Mouse (Mus musculus) CH12.LX (cell line): ENCODE measurements around the gene Cox15. TPM values are rescaled to one million over a fixed set of nuclear protein-coding genes. Genes with fewer than 3 reads are reported as not detected.

Experiments used
- DNase-seq: peaks from one replicate; pipeline ENCODE4 v3.0.0-alpha.2; 2013; ENCODE audit errors: extremely low read depth
- H3K27ac ChIP-seq: 2 replicates; pipeline ENCODE4 v1.5.1; 2012; ENCODE audit warnings: low read depth, mild to moderate bottlenecking, control low read depth, moderate library complexity; ENCODE audit not compliant: insufficient read depth
- H3K27me3 ChIP-seq: replicated peaks from 2 replicates; pipeline ENCODE3; 2012; ENCODE audit warnings: inconsistent platforms
- H3K36me3 ChIP-seq, 2 experiments: replicated peaks in 1 of 2; 2 replicates each; pipeline versions ENCODE3 to v1.6.1; 2012; ENCODE audit warnings: inconsistent platforms in 1 of 2, low read length in 1 of 2, mild to moderate bottlenecking in 1 of 2, mixed read lengths in 1 of 2, moderate library complexity in 1 of 2; ENCODE audit not compliant: control insufficient read depth in 1 of 2, insufficient read depth in 1 of 2
- H3K4me1 ChIP-seq, 2 experiments: 2 replicates each; pipeline ENCODE4 v1.6.1; 2012; ENCODE audit warnings: inconsistent platforms in 1 of 2, moderate library complexity in 1 of 2; ENCODE audit not compliant: insufficient read depth in 2 of 2, control insufficient read depth in 1 of 2
- H3K4me2 ChIP-seq: 2 replicates; pipeline ENCODE4 v1.6.1; 2012; ENCODE audit warnings: low read depth, mild to moderate bottlenecking, control low read depth; ENCODE audit not compliant: poor library complexity, insufficient read depth, severe bottlenecking
- H3K4me3 ChIP-seq, 3 experiments: fragments of 150-350 bp in 1 of 3; sonication (generic) in 1 of 3; replicated peaks in 1 of 3; 2 replicates each; pipeline versions ENCODE3 to v1.5.1; 2011 to 2012; ENCODE audit warnings: low read depth in 2 of 3, low read length in 2 of 3, mild to moderate bottlenecking in 2 of 3, moderate library complexity in 2 of 3, control low read depth in 1 of 3, improper control_type of control experiment in 1 of 3, inconsistent platforms in 1 of 3, mixed read lengths in 1 of 3; ENCODE audit not compliant: poor library complexity in 1 of 3
- H3K79me2 ChIP-seq: replicated peaks from 2 replicates; pipeline ENCODE4 v1.6.1; 2012; ENCODE audit warnings: mild to moderate bottlenecking, moderate library complexity; ENCODE audit not compliant: control insufficient read depth, poor library complexity, insufficient read depth, severe bottlenecking; ENCODE audit errors: extremely low read depth
- H3K9ac ChIP-seq: 2 replicates; pipeline ENCODE4 v1.6.1; 2012; ENCODE audit warnings: low read depth, mild to moderate bottlenecking, control low read depth, moderate library complexity; ENCODE audit not compliant: insufficient read depth
- H3K9me3 ChIP-seq: replicated peaks from 2 replicates; pipeline ENCODE3; 2012; ENCODE audit warnings: low read length, inconsistent platforms, mixed read lengths
- CHD1 ChIP-seq: IDR thresholded peaks from 2 replicates; pipeline ENCODE4 v1.6.1; 2012; ENCODE audit warnings: low read depth, low read length, improper control_type of control experiment, inconsistent platforms
- CHD2 ChIP-seq: IDR thresholded peaks from 2 replicates; pipeline ENCODE4 v1.6.1; 2011; ENCODE audit warnings: low read length, improper control_type of control experiment
- CTCF ChIP-seq, 2 experiments: IDR thresholded peaks in 1 of 2; conservative IDR thresholded peaks in 1 of 2; 2 replicates each; pipeline ENCODE4 v1.5.1; 2011 to 2012; ENCODE audit warnings: low read depth in 2 of 2, low read length in 2 of 2, improper control_type of control experiment in 1 of 2, inconsistent platforms in 1 of 2, mild to moderate bottlenecking in 1 of 2, moderate library complexity in 1 of 2
- ELF1 ChIP-seq: IDR thresholded peaks from 2 replicates; pipeline ENCODE4 v1.6.1; 2014; ENCODE audit warnings: low read depth, mild to moderate bottlenecking, inconsistent platforms, low read length, improper control_type of control experiment
- EP300 ChIP-seq: IDR thresholded peaks from 2 replicates; pipeline ENCODE4 v1.6.1; 2011; ENCODE audit warnings: low read length, improper control_type of control experiment
- ETS1 ChIP-seq: conservative IDR thresholded peaks from 2 replicates; pipeline ENCODE4 v1.6.1; 2012; ENCODE audit warnings: low read depth, mild to moderate bottlenecking, inconsistent platforms, low read length, improper control_type of control experiment, moderate library complexity
- KAT2A ChIP-seq: IDR thresholded peaks from 2 replicates; pipeline ENCODE4 v1.6.1; 2012; ENCODE audit warnings: low read length, improper control_type of control experiment, inconsistent platforms; ENCODE audit not compliant: insufficient replicate concordance
- MAFK ChIP-seq: IDR thresholded peaks from 2 replicates; pipeline ENCODE4 v1.6.1; 2011; ENCODE audit warnings: low read length, improper control_type of control experiment; ENCODE audit not compliant: insufficient replicate concordance
- MXI1 ChIP-seq: IDR thresholded peaks from 2 replicates; pipeline ENCODE4 v1.6.1; 2011; ENCODE audit warnings: mild to moderate bottlenecking, low read depth, low read length, improper control_type of control experiment
- MYC ChIP-seq: IDR thresholded peaks from 2 replicates; pipeline ENCODE4 v1.6.1; 2011; ENCODE audit warnings: low read depth, mild to moderate bottlenecking, improper control_type of control experiment, low read length
- PAX5 ChIP-seq: IDR thresholded peaks from 2 replicates; pipeline ENCODE4 v1.6.1; 2012; ENCODE audit warnings: low read length, inconsistent platforms, mixed read lengths
- POLR2A ChIP-seq: IDR thresholded peaks from 2 replicates; pipeline ENCODE4 v1.6.1; 2011; ENCODE audit warnings: low read depth, mild to moderate bottlenecking, improper control_type of control experiment, low read length
- RAD21 ChIP-seq: IDR thresholded peaks from 2 replicates; pipeline ENCODE4 v1.6.1; 2011; ENCODE audit warnings: low read depth, mild to moderate bottlenecking, low read length, improper control_type of control experiment, moderate library complexity
- RCOR1 ChIP-seq: conservative IDR thresholded peaks from 2 replicates; pipeline ENCODE4 v1.6.1; 2012; ENCODE audit warnings: low read depth, mild to moderate bottlenecking, inconsistent platforms, low read length, improper control_type of control experiment
- SIN3A ChIP-seq: IDR thresholded peaks from 2 replicates; pipeline ENCODE4 v1.6.1; 2012; ENCODE audit warnings: low read length, improper control_type of control experiment, inconsistent platforms
- SMC3 ChIP-seq: IDR thresholded peaks from 2 replicates; pipeline ENCODE4 v1.6.1; 2011; ENCODE audit warnings: low read depth, low read length, improper control_type of control experiment
- TBP ChIP-seq: conservative IDR thresholded peaks from 2 replicates; pipeline ENCODE4 v1.6.1; 2011; ENCODE audit warnings: low read depth, low read length, improper control_type of control experiment
- TCF12 ChIP-seq: IDR thresholded peaks from 2 replicates; pipeline ENCODE4 v1.6.1; 2014; ENCODE audit warnings: low read depth, mild to moderate bottlenecking, inconsistent platforms, low read length, improper control_type of control experiment
- USF1 ChIP-seq: IDR thresholded peaks from 2 replicates; pipeline ENCODE4 v1.6.1; 2014; ENCODE audit warnings: low read depth, mild to moderate bottlenecking, inconsistent platforms, low read length, improper control_type of control experiment
- USF2 ChIP-seq: conservative IDR thresholded peaks from 2 replicates; pipeline ENCODE4 v1.6.1; 2011; ENCODE audit warnings: low read depth, low read length, improper control_type of control experiment
- ZC3H11A ChIP-seq: IDR thresholded peaks from 2 replicates; pipeline ENCODE4 v1.6.1; 2012; ENCODE audit warnings: low read depth, mild to moderate bottlenecking, inconsistent platforms, low read length, improper control_type of control experiment
- ZKSCAN1 ChIP-seq: IDR thresholded peaks from 2 replicates; pipeline ENCODE4 v1.6.1; 2012; ENCODE audit warnings: low read depth, inconsistent platforms, low read length, improper control_type of control experiment, borderline replicate concordance
- dilution Hi-C: fragments of 300-500 bp; cut with MboI; formaldehyde crosslinking; loops from 2 replicates; pipeline ENCODE4 v1.14.3; 2020; ENCODE audit warnings: low sequenced_read_pairs; ENCODE audit not compliant: extremely low pct_unique_long_range_greater_than_20kb, extremely low pct_ligation_motif_present
- in situ Hi-C: fragments of 300-500 bp; cut with MboI; formaldehyde crosslinking; loops from 3 replicates; pipeline ENCODE4 v1.14.3; 2019; ENCODE audit warnings: low sequenced_read_pairs, low pct_ligation_motif_present, low pct_unique_long_range_greater_than_20kb, mixed read lengths
- polyA plus RNA-seq: library from polyadenylated mRNA; unstranded; fragments of >175 nt; gene quantifications from 2 replicates; pipeline ENCODE4 v1.2.1, GENCODE M21; 2012; ENCODE audit warnings: low read depth; ENCODE audit not compliant: insufficient read length
- total RNA-seq, 2 experiments: library from RNA; depleted of rRNA; stranded (reverse); fragments of 300-350 nt in 1 of 2; fragments of >200 nt in 1 of 2; gene quantifications; 2 replicates each; pipeline ENCODE4 v1.2.3; 2012 to 2014

Cox15 gene
- total and polyA plus RNA-seq, 3 experiments: 17.4 to 26.9 (median 18.1) TPM

DNA sequence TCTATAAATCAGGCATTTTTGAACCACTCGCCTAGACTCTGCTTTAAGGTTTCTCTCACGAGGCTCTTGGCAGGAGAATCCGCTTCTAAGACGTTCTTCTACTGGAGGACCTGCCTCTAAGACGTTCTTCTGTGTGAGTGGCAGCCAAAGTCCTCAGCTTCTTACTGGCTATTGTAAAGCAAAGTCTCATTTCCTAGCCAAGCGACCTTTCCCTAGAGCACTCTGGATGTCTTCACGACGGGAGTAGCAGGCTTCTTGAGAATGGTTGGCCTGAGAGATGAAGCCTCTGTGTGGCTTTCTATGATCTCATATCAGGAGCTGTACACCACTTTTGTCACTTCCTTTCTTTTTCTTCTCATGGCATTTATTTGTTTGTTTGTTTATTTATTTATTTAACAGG, 42.7 kb upstream of the Cox15 start:
- Histone ChIP-seq H3K27ac (no peak overlapping the region), H3K4me3 (no peak overlapping the region), H3K4me2 (no peak overlapping the region), H3K36me3 (no peaks in the 10 kb centered on the region), H3K9me3 (no peaks in the 10 kb centered on the region), H3K4me1 (no peaks in the 10 kb centered on the region), H3K79me2 (no peaks in the 10 kb centered on the region), H3K9ac (no peak overlapping the region), H3K27me3 (no peaks in the 10 kb centered on the region)
- dilution Hi-C loops: no loop called here
- TF ChIP-seq KAT2A: no peak
- no peak for TF ChIP-seq ZC3H11A
- no peak for TF ChIP-seq MAFK
- no peak for TF ChIP-seq CHD2
- no peak for TF ChIP-seq TBP
- TF ChIP-seq SMC3: no peak
- TF ChIP-seq TCF12: no peak
- no peak for TF ChIP-seq RCOR1
- TF ChIP-seq PAX5: no peak
- TF ChIP-seq EP300: no peak
- no peak for TF ChIP-seq MYC
- TF ChIP-seq ELF1: no peak
- TF ChIP-seq MXI1: no peak
- no peak for TF ChIP-seq USF2
- TF ChIP-seq CHD1: no peak
- TF ChIP-seq ETS1: no peak
- no peak for TF ChIP-seq ZKSCAN1
- in situ Hi-C loops: no loop called here
- no peak for DNase-seq

DNA sequence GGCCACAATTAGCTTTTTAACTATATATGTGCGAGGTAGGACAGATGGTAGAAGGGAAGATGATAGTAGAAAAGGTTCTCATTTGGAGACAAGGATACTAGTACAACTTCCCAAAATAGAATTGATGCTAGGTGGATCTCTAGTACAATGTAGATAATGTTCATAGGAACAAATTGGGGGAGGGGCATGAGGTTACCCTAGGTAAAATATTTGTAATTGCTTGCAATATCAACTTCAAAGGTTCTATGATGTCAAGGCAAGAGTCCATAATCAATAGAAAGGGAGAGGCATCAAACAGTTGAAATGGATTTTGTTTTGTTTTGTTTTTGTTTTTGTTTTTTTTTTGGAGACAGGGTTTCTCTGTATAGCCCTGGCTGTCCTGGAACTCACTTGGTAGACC, 41.2 kb upstream of the Cox15 start:
- Histone ChIP-seq H3K27ac (no peak overlapping the region), H3K9me3 (no peaks in the 10 kb centered on the region), H3K79me2 (no peaks in the 10 kb centered on the region), H3K4me2 (no peak overlapping the region), H3K9ac (no peak overlapping the region), H3K4me1 (no peaks in the 10 kb centered on the region), H3K4me3 (no peak overlapping the region), H3K27me3 (no peaks in the 10 kb centered on the region), H3K36me3 (no peaks in the 10 kb centered on the region)
- no peak for DNase-seq
- dilution Hi-C loops: no loop called here
- no peak for TF ChIP-seq POLR2A
- TF ChIP-seq USF1: no peak
- TF ChIP-seq SIN3A: no peak
- TF ChIP-seq RAD21: no peak
- TF ChIP-seq CTCF (conservative IDR thresholded peaks at IDR 0.05 in 1 of 2, IDR thresholded peaks at IDR 0.05 in 1 of 2; ENCODE audit: low read depth in 2 of 2, low read length in 2 of 2): no peak
- TF ChIP-seq ZC3H11A: no peak
- TF ChIP-seq SMC3: no peak
- no peak for TF ChIP-seq KAT2A
- TF ChIP-seq TBP: no peak
- in situ Hi-C loops: no loop called here
